Mouse (Mus musculus) liver, postnatal 0 days (tissue): Measurements from ENCODE around the gene Polr1c.

ENCODE experiments used
- CTCF ChIP-seq: sonication (generic); IDR thresholded peaks from 2 replicates; pipeline ENCODE4 v1.5.1; 2016; ENCODE audit warnings: antibody characterized with exemption, low read depth
- EP300 ChIP-seq: IDR thresholded peaks from 2 replicates; pipeline ENCODE4 v1.6.1; 2016; ENCODE audit warnings: antibody characterized with exemption, low read depth, mild to moderate bottlenecking

- TF ChIP-seq CTCF (0 out of 2 replicates have a peak, but pooled peaks have one; percentile 3), EP300 (no peak)
Observed at GRCm38 (mm10) chr17:46202421-46203071, 45.3 kb downstream of the Polr1c start, which contains the start of the genes Polh and Xpo5.
